In genomic region chr12:17175531-17175951, GRCm38 (mm10) we compare ENCODE assay signal across 8 mouse cellular contexts. TPM values are rescaled to one million over a fixed set of nuclear protein-coding genes. Genes with fewer than 3 reads are reported as not detected.
DNase-seq lines count a peak whose midpoint lies in the region; ATAC-seq and TF ChIP-seq lines count a peak whose summit lies in the region.

No protein-coding gene starts in this region.

- DNase-seq in kidney, postnatal 0 days (ENCODE audit: low spot score): peak; percentile 14
- no peak for DNase-seq in kidney, adult 18-20 months
- peak; percentile 4 for DNase-seq in adrenal gland, postnatal 25 days
- no peak for DNase-seq in forebrain, embryonic 14.5 days (ENCODE audit: low spot score)
- DNase-seq in natural killer cell, adult 2 months (ENCODE audit: low spot score in 2 of 2): no peak
- no peak for DNase-seq in thymus, postnatal 0 days (ENCODE audit: low spot score)
- no peak for DNase-seq in yolk sac, embryonic 10.5 days (ENCODE audit: low spot score)

- no peaks in the 10 kb centered on the region; the same call in 1 of the 2 replicates for H3K4me1 ChIP-seq in kidney, postnatal 0 days (replicated peaks; ENCODE audit: insufficient read depth, low read length)
- no peaks in the 10 kb centered on the region; the same call in 1 of the 2 replicates for H3K4me1 ChIP-seq in forebrain, embryonic 14.5 days (ENCODE audit: control insufficient read depth, insufficient read depth, low read length)
- H3K4me1 ChIP-seq in liver, embryonic 15.5 days (replicated peaks): no peaks in the 10 kb centered on the region

- WGBS in kidney, postnatal 0 days: 10% methylated on average over 25 of the region's 25 CpGs
- 22% methylated on average over 25 of the region's 25 CpGs for WGBS in forebrain, embryonic 14.5 days
- WGBS in liver, embryonic 15.5 days (ENCODE audit: insufficient replicate concordance): 15% methylated on average over 25 of the region's 25 CpGs

- H3K27me3 ChIP-seq in kidney, postnatal 0 days (ENCODE audit: insufficient read depth, low read length): peaks cover 19% of the 10 kb centered on the region
- peaks cover 5% of the 10 kb centered on the region for H3K27me3 ChIP-seq in forebrain, embryonic 14.5 days (replicated peaks; ENCODE audit: control insufficient read depth, insufficient read depth, low read length)
- peaks cover 36% of the 10 kb centered on the region for H3K27me3 ChIP-seq in liver, embryonic 15.5 days

- no peak for ATAC-seq in kidney, postnatal 0 days (replicated peaks; ENCODE audit: low FRiP score, low read depth)
- no peak for ATAC-seq in forebrain, embryonic 14.5 days
- ATAC-seq in liver, embryonic 15.5 days (ENCODE audit: insufficient read depth): no peak

- TF ChIP-seq CTCF in kidney, postnatal 0 days (IDR thresholded peaks at IDR 0.05; ENCODE audit: low read depth): no peak

- no peaks in the 10 kb centered on the region for H3K9me3 ChIP-seq in kidney, postnatal 0 days (replicated peaks; ENCODE audit: low read length)
- H3K9me3 ChIP-seq in forebrain, embryonic 14.5 days (replicated peaks; ENCODE audit: control insufficient read depth, low read length): no peaks in the 10 kb centered on the region
- no peaks in the 10 kb centered on the region for H3K9me3 ChIP-seq in liver, embryonic 15.5 days (replicated peaks)

- no peak overlapping the region for H3K27ac ChIP-seq in kidney, postnatal 0 days
- no peak overlapping the region for H3K27ac ChIP-seq in forebrain, embryonic 14.5 days (ENCODE audit: low read depth, low read length)
- no peak overlapping the region for H3K27ac ChIP-seq in liver, embryonic 15.5 days (replicated peaks)

- peak overlapping the region; percentile 34 for H3K4me3 ChIP-seq in kidney, postnatal 0 days (replicated peaks; ENCODE audit: low read depth, low read length)
- H3K4me3 ChIP-seq in forebrain, embryonic 14.5 days (ENCODE audit: low read depth, low read length): peak overlapping the region; percentile 46
- H3K4me3 ChIP-seq in liver, embryonic 15.5 days (replicated peaks): no peak overlapping the region

- 0 out of 2 replicates have a peak overlapping the region, but pooled peaks have one; percentile 44 for H3K9ac ChIP-seq in kidney, postnatal 0 days (ENCODE audit: low read depth, low read length)
- peak overlapping the region; percentile 71 for H3K9ac ChIP-seq in forebrain, embryonic 14.5 days (ENCODE audit: low read length)
- H3K9ac ChIP-seq in liver, embryonic 15.5 days: no peak overlapping the region

- no peaks in the 10 kb centered on the region for H3K36me3 ChIP-seq in kidney, postnatal 0 days (ENCODE audit: insufficient read depth, low read length)
- H3K36me3 ChIP-seq in forebrain, embryonic 14.5 days (ENCODE audit: control insufficient read depth, insufficient read depth, low read length): no peaks in the 10 kb centered on the region
- no peaks in the 10 kb centered on the region for H3K36me3 ChIP-seq in liver, embryonic 15.5 days (replicated peaks)

- H3K4me2 ChIP-seq in kidney, postnatal 0 days (ENCODE audit: low read length): peak overlapping the region; percentile 80
- H3K4me2 ChIP-seq in forebrain, embryonic 14.5 days (ENCODE audit: low read length): peak overlapping the region; percentile 94
- H3K4me2 ChIP-seq in liver, embryonic 15.5 days: 0 out of 2 replicates have a peak overlapping the region, but pooled peaks have one; percentile 38

RNA-seq across cellular contexts. Expression of gene Kcnf1, which starts 1.1 kb away (rescaled TPM):
- polyA plus RNA-seq in kidney, postnatal 0 days (2015; fragmentation: Nextera tagmentation; extraction: Ambion mirVana): 0.77 and 0.95 TPM in 2 replicates
- 0.21 and 0.57 TPM in 2 replicates for total RNA-seq in adrenal gland, postnatal 25 days (2021)
- 1.9 and 2.6 TPM in 2 replicates for polyA plus RNA-seq in forebrain, embryonic 14.5 days (2014; fragmentation: Nextera tagmentation; extraction: Ambion mirVana)
- polyA plus RNA-seq in liver, embryonic 15.5 days (2015; fragmentation: Nextera tagmentation; extraction: Ambion mirVana): 0.21 and 0.29 TPM in 2 replicates
- 0.04 TPM in 1 of 2 replicates, not detected in the other for polyA plus RNA-seq in thymus, postnatal 0 days (2015; fragmentation: Nextera tagmentation; extraction: Ambion mirVana)

Comparison
In these comparisons a context has a peak if more than half of its experiments do, and no peak if none do; other contexts are left out.
1. DNase-seq: peak in kidney, postnatal 0 days (single experiment) and adrenal gland, postnatal 25 days (single experiment); none in kidney, adult 18-20 months (single experiment), forebrain, embryonic 14.5 days (single experiment), natural killer cell, adult 2 months (0 of 2), thymus, postnatal 0 days (single experiment) and yolk sac, embryonic 10.5 days (single experiment).
2. H3K4me2 ChIP-seq: peak in every context shown above with its lines; median percentile 94 in forebrain, embryonic 14.5 days; 80 in kidney, postnatal 0 days; 38 in liver, embryonic 15.5 days.